Mouse (Mus musculus) erythroblast, embryonic 14.5 days (primary cell): ENCODE data around the gene Zfp943.

Experiments used
- GATA1 ChIP-seq: IDR thresholded peaks from 2 replicates; pipeline ENCODE4 v1.6.1; 2012; ENCODE audit warnings: low read length, inconsistent platforms, mixed read lengths
- TAL1 ChIP-seq: IDR thresholded peaks from 3 replicates; pipeline ENCODE4 v1.6.1; 2012; ENCODE audit warnings: low read length, inconsistent platforms, mixed read lengths

- TF ChIP-seq TAL1 = no peak
- no peak for TF ChIP-seq GATA1
Observed at GRCm38 (mm10) chr17:22053211-22053610, 90.9 kb downstream of the Zfp943 start.
